Mouse (Mus musculus) heart, adult 2 months (tissue): Measurements from ENCODE around the gene Zfp493.

Source experiments
- CTCF ChIP-seq: fragments of 200-600 bp; IDR thresholded peaks from 2 replicates; pipeline ENCODE4 v1.8.1; 2022; ENCODE audit warnings: antibody characterized with exemption, mild to moderate bottlenecking, moderate library complexity
- EP300 ChIP-seq: fragments of 200-500 bp; IDR thresholded peaks from 2 replicates; pipeline ENCODE4 v1.6.1; 2011; ENCODE audit warnings: low read depth, low read length, control low read depth; ENCODE audit not compliant: insufficient read depth
- POLR2A ChIP-seq: fragments of 200-500 bp; IDR thresholded peaks from 2 replicates; pipeline ENCODE4 v1.6.1; 2011; ENCODE audit warnings: mild to moderate bottlenecking, low read depth, low read length, control low read depth; ENCODE audit not compliant: insufficient read depth

- TF ChIP-seq CTCF (no peak), POLR2A (no peak), EP300 (no peak)
Measured at GRCm38 (mm10) chr13:67755761-67756160, 23.7 kb upstream of the Zfp493 start.
